Mouse (Mus musculus): ENCODE measurements around the gene D1Ertd622e.
A peak's percentile ranks its signal among the peaks of the same experiment; 100 is the strongest.

Gene D1Ertd622e

GRCm38 (mm10) chr1:97661406-97662241 lies at the start of gene D1Ertd622e:
Gene D1Ertd622e, minus strand, starts transcription at chr1:97662074.
- peak; percentile 73 to 77 for DNase-seq (ENCODE audit: low spot score in 2 of 2)

DNA sequence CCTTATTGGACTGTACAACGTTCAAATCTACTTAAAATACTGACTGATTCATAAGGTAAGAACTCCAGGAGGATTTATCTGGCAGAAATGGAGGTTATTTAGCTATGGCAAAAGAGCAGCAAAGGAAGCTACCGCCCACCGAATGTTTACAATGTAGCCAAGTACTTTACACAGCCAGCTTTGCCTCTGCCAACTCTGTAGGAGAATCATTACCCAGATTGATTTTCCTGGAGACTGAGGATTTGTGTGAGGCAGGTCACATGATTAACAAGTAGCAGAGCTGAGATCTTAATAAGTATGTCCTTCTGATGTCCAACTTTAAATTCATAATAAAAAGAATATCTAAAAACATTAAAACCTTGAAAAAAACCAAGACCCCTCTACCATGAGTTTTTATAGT lies 48.6 kb upstream of the D1Ertd622e start:
- DNase-seq (ENCODE audit: low spot score in 2 of 2), result no peak

DNA sequence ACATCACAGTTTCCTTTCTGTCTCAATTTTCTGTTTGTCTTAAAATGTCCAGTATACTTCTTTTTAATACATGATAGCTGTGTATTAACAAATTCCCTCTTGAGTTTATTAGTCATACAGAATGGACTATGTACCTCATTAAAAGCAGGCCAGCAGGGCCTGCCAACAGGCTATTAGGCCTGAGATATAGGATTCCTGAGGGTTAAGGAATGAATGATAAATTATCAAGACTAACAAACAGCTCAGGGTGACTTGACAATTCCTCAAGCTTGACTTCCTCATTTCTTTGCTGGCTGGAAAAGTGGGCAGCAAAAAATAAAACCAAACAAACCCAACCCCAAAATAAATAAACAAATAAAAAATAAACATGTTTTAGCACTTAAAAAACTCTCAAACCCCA lies 43.5 kb upstream of the D1Ertd622e start:
- DNase-seq (ENCODE audit: low spot score in 2 of 2), result no peak

DNA sequence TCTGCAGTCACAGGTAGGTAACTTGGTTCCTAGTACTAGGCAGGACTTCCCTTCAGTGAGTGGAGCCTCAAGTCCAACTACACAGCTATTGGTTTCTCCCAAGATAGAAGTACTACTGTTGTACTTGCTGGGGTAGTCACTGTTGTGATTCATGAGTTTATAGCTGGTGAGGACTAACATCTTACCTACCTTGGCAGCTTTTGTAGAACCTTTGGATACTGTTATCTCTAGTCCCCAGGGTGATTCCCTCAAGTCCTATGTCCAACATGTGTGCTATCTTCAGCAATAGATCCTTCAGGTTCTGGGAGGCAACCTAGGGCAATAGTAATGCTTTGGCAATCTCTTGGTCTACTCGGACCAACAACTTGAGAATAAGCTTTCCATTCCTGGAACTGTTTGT lies 42.8 kb upstream of the D1Ertd622e start:
- no peak for DNase-seq (ENCODE audit: low spot score in 2 of 2)

GRCm38 (mm10) chr1:97698956-97699570 lies 37.2 kb upstream of the D1Ertd622e start:
- no peak for DNase-seq (ENCODE audit: low spot score in 2 of 2)

GRCm38 (mm10) chr1:97697273-97697672 lies 35.4 kb upstream of the D1Ertd622e start:
- DNase-seq (ENCODE audit: low spot score in 2 of 2), result no peak

GRCm38 (mm10) chr1:97693825-97694224 lies 32.0 kb upstream of the D1Ertd622e start:
- no peak for DNase-seq (ENCODE audit: low spot score in 2 of 2)

GRCm38 (mm10) chr1:97688756-97689155 lies 26.9 kb upstream of the D1Ertd622e start:
- DNase-seq (ENCODE audit: low spot score in 2 of 2), result no peak

- no peak for DNase-seq (ENCODE audit: low spot score in 2 of 2)
Measured at GRCm38 (mm10) chr1:97676526-97677177, 14.8 kb upstream of the D1Ertd622e start.

GRCm38 (mm10) chr1:97676115-97676514 lies 14.2 kb upstream of the D1Ertd622e start:
- no peak for DNase-seq (ENCODE audit: low spot score in 2 of 2)

DNA sequence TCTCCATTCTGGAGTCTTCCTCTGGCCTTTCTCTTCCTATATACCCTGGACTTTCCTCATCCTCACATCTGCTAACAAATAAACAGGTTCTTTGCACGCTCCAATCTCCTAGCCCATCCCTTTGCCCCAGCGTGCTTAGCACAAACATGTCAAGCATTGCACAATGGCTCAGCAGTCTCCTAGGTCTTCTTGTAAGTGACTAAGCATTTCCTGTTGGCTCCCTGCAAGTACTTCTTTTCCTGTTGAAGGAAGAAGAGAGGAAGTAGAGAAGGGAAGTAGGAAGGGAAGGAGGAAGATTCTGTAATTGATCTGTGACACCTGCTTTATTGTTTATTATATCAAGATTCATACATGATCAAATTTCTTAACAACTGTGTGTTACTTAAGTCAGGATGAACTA lies 11.0 kb upstream of the D1Ertd622e start:
- peak in 1 of 2 experiments; percentile 18 for DNase-seq (ENCODE audit: low spot score in 2 of 2)

DNA sequence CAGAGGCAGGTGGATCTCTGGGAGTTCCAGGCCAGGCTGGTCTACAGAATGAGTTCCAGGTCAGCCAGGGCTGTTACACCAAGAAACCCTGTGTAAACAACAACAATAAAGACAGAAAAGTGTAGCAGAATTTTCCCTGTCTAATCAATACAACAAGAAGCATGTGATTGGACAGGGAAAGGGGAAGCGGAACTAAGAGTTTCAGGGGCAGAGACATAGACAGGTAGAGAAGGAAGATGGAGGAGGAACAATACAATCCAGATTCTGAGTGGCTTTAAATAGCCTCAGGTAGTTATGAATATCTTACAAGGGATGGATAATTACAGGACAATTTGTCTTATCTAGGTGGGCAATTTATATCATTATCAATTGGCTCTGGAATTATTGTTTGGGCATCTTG lies 5.4 kb upstream of the D1Ertd622e start:
- no peak for DNase-seq (ENCODE audit: low spot score in 2 of 2)

DNA sequence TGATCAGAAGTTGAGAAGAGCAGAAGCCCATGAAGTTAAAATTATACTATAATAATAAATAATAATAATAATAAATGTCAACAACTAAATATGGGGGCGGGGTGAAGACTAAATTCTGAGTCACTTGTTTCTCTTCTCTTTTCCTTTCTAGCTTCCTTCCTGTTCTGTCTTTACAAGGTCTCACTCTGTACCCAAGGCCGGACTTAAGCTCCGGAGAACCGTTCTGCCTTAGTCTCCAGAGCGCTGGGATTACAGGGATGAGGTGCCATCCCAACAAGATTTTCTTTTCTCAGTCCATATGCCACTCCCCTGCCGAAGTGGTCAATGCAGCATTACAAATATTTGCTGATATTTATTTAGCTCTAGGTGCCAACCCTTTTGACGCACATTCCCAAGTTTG lies 450 bp upstream of the D1Ertd622e start:
- no peak for DNase-seq (ENCODE audit: low spot score in 2 of 2)

GRCm38 (mm10) chr1:97660687-97661405 lies 1.0 kb downstream of the D1Ertd622e start:
- DNase-seq (ENCODE audit: low spot score in 2 of 2), result peak; percentile 36 to 70

GRCm38 (mm10) chr1:97659405-97659804 lies 2.5 kb downstream of the D1Ertd622e start:
- no peak for DNase-seq (ENCODE audit: low spot score in 2 of 2)

- no peak for DNase-seq (ENCODE audit: low spot score in 2 of 2)
Measured at GRCm38 (mm10) chr1:97657786-97658185, 4.1 kb downstream of the D1Ertd622e start.

DNA sequence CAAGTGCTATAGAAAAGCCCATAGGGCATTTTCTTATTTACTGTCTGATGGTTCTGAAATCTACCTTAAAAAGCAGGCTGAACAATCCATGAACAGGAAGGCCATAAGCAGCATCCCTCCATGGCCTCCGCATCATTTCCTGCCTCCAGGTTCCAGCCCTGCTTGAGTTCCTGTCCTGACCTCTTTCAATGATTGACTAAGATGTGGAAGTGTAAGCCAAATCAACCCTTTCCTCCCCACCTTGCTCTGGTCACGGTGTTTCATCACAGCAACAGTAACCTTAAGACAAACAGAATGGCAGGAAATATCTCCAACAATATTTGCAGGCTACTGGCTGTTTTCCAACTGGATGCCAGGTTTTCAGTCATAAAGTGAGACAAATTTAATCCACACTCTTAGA lies 4.7 kb downstream of the D1Ertd622e start:
- DNase-seq (ENCODE audit: low spot score in 2 of 2), result no peak

- no peak for DNase-seq (ENCODE audit: low spot score in 2 of 2)
Measured at GRCm38 (mm10) chr1:97654397-97654975, 7.4 kb downstream of the D1Ertd622e start.

DNA sequence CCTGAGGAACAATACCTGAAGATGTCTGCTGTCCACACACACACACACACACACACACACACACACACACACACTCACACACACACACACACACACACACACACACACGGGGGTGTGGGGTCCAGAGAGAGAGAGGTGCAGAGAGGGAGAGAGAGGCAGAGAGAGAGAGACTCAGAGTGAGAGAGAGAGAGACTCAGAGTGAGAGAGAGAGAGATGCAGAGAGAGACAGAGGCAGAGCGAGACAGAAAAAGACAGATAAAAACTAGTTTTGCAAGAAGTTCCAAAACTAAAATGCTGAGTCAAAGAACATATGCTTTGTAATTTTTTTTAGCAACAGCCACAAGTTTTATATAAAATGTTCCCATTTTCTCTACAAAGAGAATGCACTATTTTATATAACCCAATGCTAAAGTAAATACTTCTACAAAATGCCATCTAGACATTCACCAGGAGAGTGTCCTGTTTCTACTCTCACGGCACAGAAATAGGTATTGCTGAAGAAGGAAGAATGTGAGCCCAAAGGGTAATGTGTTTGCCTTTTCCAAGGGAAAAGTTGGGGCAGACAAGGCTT lies 11.2 kb downstream of the D1Ertd622e start:
- DNase-seq (ENCODE audit: low spot score in 2 of 2), result no peak

GRCm38 (mm10) chr1:97650072-97650471 lies 11.8 kb downstream of the D1Ertd622e start:
- DNase-seq (ENCODE audit: low spot score in 2 of 2), result no peak

DNA sequence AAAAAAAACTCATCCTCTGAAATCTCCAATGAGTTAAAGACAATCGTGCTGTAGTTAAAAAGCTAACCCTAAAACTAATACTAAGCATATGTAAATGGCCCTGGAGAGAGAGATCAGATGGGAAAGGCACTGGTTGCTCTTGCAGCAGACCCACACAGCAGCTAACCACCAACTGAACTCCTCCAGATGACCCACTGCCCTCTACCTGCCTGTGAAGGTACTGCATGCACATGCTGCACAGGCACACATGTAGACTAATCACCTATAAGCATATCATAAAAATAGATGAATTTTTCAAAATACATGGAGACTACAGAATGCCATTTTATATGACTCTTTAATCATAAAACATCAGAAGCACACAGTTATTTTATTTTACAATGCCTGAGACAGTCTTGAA lies 14.8 kb downstream of the D1Ertd622e start:
- no peak for DNase-seq (ENCODE audit: low spot score in 2 of 2)
